Mouse (Mus musculus) T-helper 2 cell (primary cell): Measurements from ENCODE around the gene Bloc1s3.

Experiments used
- in situ Hi-C: fragments of 300-600 bp; cut with MboI, MseI; formaldehyde crosslinking; loops from one replicate; pipeline ENCODE4 v1.15.1; 2025; ENCODE audit warnings: high pct_unique_total_duplicates

Gene Bloc1s3

DNA sequence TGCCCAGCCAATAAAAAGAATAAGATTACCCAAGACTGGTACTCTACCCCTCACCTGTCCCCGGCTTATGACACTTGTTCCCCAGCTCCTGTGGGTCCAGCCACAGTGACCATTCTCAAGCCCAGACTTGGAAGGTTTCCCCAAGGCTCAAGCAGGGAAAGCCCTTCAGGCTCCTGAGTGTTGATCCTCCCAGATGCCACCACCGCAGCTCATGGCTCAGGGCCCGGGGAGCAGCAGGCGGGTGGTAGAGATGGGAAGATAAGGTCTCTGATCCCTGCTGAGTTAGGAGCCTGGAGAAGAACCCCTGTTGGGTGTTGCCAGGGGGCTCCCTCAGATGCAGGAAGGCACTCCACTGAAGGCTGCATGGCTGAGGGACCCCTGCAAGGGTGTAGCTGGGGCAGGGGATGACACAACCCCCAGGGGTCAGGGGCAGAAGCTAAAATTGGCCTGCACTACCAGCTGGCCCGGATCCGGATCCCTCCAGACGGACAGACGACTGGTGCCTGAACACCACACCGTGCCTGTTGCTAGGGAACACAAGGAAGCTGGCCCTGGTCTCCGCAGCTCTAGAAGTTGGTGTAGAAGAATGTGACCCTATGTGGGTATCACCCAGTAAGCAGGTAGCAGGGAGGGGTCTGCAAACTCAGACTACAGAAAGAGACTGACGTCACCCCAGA is 52.2 kb downstream of the Bloc1s3 start:
- in situ Hi-C loops, result loop anchor here (5.0 kb wide), 1 partner anchor 64 kb away; no protein-coding TSS in a partner anchor

DNA sequence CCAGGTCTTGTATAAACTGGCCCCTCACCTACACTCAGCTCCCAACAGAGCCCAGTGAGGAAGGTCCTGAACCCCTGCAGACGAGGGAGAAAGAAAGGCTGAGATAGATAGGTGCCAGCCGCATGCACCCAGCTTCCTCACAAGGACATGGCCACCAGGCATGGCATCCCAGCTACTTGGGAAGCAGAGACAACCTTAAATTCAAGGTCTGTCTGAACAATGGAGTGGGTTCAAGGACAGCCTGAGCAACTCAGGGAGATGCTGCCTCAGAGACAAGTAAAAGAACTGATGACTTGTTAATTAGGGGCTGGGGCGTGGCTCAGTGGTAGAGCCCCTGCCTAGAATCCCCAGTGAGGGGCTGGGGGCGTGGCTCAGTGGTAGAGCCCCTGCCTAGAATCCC is 53.0 kb downstream of the Bloc1s3 start:
- in situ Hi-C loops, result loop anchor here (5.0 kb wide), 1 partner anchor 63 kb away; no protein-coding TSS in a partner anchor
